Mouse (Mus musculus) ES-Bruce4 (cell line): ENCODE data around the gene Tmem265. TPM values are rescaled to one million over a fixed set of nuclear protein-coding genes. Genes with fewer than 3 reads are reported as not detected.

ENCODE experiments used
- H3K27ac ChIP-seq: 2 replicates; pipeline ENCODE4 v1.5.1; 2012; ENCODE audit warnings: low read length, inconsistent platforms; ENCODE audit not compliant: insufficient read depth
- H3K27me3 ChIP-seq: 2 replicates; pipeline ENCODE4 v1.6.1; 2012; ENCODE audit warnings: mild to moderate bottlenecking, low read length, inconsistent platforms; ENCODE audit not compliant: control insufficient read depth, poor library complexity, insufficient read depth, severe bottlenecking
- H3K36me3 ChIP-seq: 2 replicates; pipeline ENCODE4 v1.6.1; 2012; ENCODE audit warnings: inconsistent platforms, mild to moderate bottlenecking, low read length, moderate library complexity; ENCODE audit not compliant: control insufficient read depth, poor library complexity, insufficient read depth, severe bottlenecking
- H3K4me1 ChIP-seq: one replicate; pipeline ENCODE4 v1.8.1; 2011; ENCODE audit warnings: low read length; ENCODE audit not compliant: control insufficient read depth, insufficient read depth
- H3K4me3 ChIP-seq: 2 replicates; pipeline ENCODE4 v1.5.1; 2011; ENCODE audit warnings: low read depth, mild to moderate bottlenecking, low read length
- H3K9ac ChIP-seq: 2 replicates; pipeline ENCODE4 v1.6.1; 2012; ENCODE audit warnings: low read depth, mild to moderate bottlenecking, inconsistent platforms; ENCODE audit not compliant: poor library complexity, severe bottlenecking
- H3K9me3 ChIP-seq: replicated peaks from 2 replicates; pipeline ENCODE4 v1.6.1; 2012; ENCODE audit warnings: mild to moderate bottlenecking, low read length, inconsistent platforms; ENCODE audit not compliant: control insufficient read depth, poor library complexity, insufficient read depth, severe bottlenecking
- CTCF ChIP-seq: IDR thresholded peaks from one replicate; pipeline ENCODE4 v1.8.1; 2011; ENCODE audit warnings: low read depth, low read length
- EP300 ChIP-seq: IDR thresholded peaks from 2 replicates; pipeline ENCODE4 v1.6.1; 2011; ENCODE audit warnings: low read depth, low read length; ENCODE audit not compliant: insufficient read depth
- POLR2A ChIP-seq: IDR thresholded peaks from one replicate; pipeline ENCODE4 v1.8.1; 2011; ENCODE audit warnings: low read length; ENCODE audit not compliant: insufficient read depth
- polyA plus RNA-seq: library from polyadenylated mRNA; stranded (reverse); fragments of >200 nt; gene quantifications from 2 replicates; pipeline ENCODE4 v1.2.4, GENCODE M21; 2011; ENCODE audit warnings: low read depth; ENCODE audit not compliant: missing spikeins, insufficient read depth, insufficient read length

Tmem265 gene
- polyA plus RNA-seq, 1 experiment = 2.9 TPM

GRCm38 (mm10) chr7:127586149-127586548 is 25.0 kb downstream of the Tmem265 start:
- no peak overlapping the region for H3K9ac ChIP-seq
- H3K27me3 ChIP-seq = no peaks in the 10 kb centered on the region
- H3K4me1 ChIP-seq = no peaks in the 10 kb centered on the region
- no peak overlapping the region for H3K27ac ChIP-seq
- H3K36me3 ChIP-seq = peaks cover 20% of the 10 kb centered on the region
- H3K9me3 ChIP-seq = no peaks in the 10 kb centered on the region
- TF ChIP-seq CTCF (no peak), EP300 (no peak), POLR2A (no peak)
- no peak overlapping the region for H3K4me3 ChIP-seq

DNA sequence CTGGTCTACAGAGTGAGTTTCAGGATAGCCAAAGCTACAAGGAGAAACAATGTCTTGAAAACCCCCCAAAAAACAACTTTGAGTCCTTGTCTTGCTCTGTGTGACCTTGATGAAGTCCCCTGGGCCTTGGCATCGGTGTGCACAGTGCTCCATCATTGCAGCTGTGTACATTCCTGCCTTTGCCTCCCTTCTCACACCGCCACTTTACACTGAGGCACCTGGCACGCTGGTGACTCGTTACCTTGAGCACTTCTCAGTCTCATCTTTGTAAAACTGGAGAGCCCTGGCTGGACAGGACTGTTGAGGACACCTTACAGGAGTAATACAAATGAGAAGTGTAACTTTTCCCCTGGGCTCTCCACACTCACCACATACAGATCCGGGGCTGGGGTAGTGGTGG is 26.0 kb downstream of the Tmem265 start:
- Histone ChIP-seq H3K27ac (no peak overlapping the region), H3K36me3 (peaks cover 22% of the 10 kb centered on the region)

DNA sequence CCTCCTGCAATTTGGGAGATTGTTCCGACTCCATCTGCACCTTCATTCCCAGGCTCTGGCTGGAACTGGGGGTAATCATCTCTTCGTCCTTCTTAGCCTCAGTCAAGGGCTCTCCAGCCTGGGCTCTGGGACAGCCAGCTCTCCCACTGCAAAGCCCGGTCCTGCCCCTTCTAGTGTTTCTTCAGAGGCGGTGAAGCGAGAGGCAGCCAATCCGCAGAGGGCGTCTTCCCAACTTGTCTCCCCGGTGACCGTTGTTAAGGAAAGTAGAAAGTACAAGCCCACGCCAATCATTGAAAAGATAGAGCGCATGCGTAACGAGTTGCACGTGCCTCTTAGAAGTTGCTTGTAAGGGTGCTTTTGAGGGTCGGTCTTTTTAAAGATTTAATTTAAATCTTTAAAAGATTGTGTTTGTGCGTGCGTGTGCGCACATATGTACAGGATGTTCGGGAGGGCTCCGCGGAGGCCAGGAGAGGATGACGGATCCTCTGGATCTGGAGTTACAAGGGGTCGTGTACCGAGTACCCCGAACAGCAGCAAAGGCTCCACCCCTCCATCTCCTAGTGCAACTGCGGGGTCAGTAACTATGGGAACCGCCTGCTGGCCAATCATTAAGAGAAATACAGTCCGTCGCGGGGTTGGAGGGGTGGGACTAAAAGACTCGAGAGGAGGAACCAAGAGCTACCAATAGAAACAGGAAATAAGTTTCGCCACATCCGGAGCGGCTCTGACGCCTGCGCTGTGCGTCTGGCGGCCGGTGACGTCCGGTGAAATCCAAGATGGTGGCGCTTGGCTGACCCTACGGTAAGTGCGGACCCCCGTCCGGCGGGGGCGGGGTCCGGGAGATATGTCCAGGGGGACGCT is 27.1 kb downstream of the Tmem265 start, which contains the start of the genes Ccdc189 and Rnf40:
Gene Ccdc189 (minus strand): TSS at position 585 of the 861 bp plus-strand sequence.
Gene Rnf40 (plus strand): TSS at position 757 of the 861 bp plus-strand sequence.
- TF ChIP-seq CTCF (no peak), POLR2A (peak; percentile 28), EP300 (0 out of 2 replicates have a peak, but pooled peaks have one; percentile 10)
- no peaks in the 10 kb centered on the region for H3K9me3 ChIP-seq
- no peaks in the 10 kb centered on the region for H3K4me1 ChIP-seq
- H3K27me3 ChIP-seq = no peaks in the 10 kb centered on the region
- H3K36me3 ChIP-seq = peaks cover 23% of the 10 kb centered on the region
- H3K9ac ChIP-seq = peak within 1 kb of the TSS; percentile 90
- no peak within 1 kb of the TSS for H3K27ac ChIP-seq
- peak within 1 kb of the TSS; percentile 95 for H3K4me3 ChIP-seq

More for the DNA sequence above, 26.0 kb downstream of the Tmem265 start:
- Histone ChIP-seq H3K4me1 (no peaks in the 10 kb centered on the region), H3K9ac (peak overlapping the region; percentile 28; the same call in 1 of the 2 replicates), H3K27me3 (no peaks in the 10 kb centered on the region), H3K4me3 (no peak overlapping the region), H3K9me3 (no peaks in the 10 kb centered on the region)
- TF ChIP-seq POLR2A = no peak
- no peak for TF ChIP-seq CTCF
- TF ChIP-seq EP300 = no peak

- TF ChIP-seq POLR2A (no peak), EP300 (no peak), CTCF (no peak)
- Histone ChIP-seq H3K27me3 (no peaks in the 10 kb centered on the region), H3K4me3 (peak overlapping the region; percentile 95), H3K36me3 (peaks cover 24% of the 10 kb centered on the region), H3K9me3 (no peaks in the 10 kb centered on the region), H3K9ac (peak overlapping the region; percentile 90), H3K27ac (no peak overlapping the region), H3K4me1 (no peaks in the 10 kb centered on the region)
Measured at GRCm38 (mm10) chr7:127588901-127589300, 27.7 kb downstream of the Tmem265 start.

DNA sequence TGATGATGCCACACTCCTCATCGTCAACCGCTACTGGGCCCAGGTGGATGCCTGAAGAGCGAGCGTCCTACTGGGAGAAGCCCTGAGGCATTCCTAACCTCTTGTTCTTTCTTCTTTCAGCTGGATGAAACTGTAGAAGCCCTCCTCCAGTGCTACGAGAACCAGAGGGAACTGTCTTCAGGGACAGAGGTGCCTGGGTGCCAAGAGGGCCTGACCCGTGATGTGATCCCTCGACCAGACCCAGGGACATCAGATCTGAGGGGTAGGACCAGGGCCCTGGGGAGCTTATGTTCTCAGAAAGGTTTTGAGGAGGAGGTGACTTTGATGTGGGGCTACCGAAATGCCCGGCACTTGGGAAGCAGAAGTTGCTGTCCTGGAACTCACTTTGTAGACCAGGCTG is 28.4 kb downstream of the Tmem265 start:
- Histone ChIP-seq H3K4me3 (peak overlapping the region; percentile 95), H3K27ac (no peak overlapping the region), H3K9ac (peak overlapping the region; percentile 90; the same call in 1 of the 2 replicates), H3K27me3 (no peaks in the 10 kb centered on the region), H3K9me3 (no peaks in the 10 kb centered on the region), H3K36me3 (peaks cover 31% of the 10 kb centered on the region), H3K4me1 (no peaks in the 10 kb centered on the region)
- TF ChIP-seq POLR2A = no peak
- TF ChIP-seq CTCF = no peak
- TF ChIP-seq EP300 = no peak

DNA sequence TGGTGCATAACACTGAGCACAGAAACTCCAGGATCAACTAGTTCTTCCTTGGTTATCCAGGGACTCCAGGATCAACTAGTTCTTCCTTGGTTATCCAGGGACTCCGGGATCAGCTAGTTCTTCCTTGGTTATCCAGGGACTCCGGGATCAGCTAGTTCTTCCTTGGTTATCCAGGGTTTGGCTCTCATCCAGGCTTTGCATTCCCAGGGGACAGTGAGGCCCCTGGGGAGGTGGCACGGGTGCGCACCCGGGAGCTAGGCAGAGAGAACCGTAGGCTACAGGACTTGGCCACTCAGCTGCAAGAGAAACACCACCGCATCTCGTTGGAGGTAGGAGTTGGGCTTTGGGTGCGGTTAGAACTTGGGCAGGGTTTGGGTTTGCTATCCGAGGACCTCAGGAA is 29.9 kb downstream of the Tmem265 start:
- TF ChIP-seq EP300 = no peak
- TF ChIP-seq POLR2A = no peak
- TF ChIP-seq CTCF = no peak
- Histone ChIP-seq H3K9ac (no peak overlapping the region), H3K27me3 (no peaks in the 10 kb centered on the region), H3K4me1 (no peaks in the 10 kb centered on the region), H3K27ac (no peak overlapping the region), H3K36me3 (peaks cover 45% of the 10 kb centered on the region), H3K9me3 (no peaks in the 10 kb centered on the region), H3K4me3 (no peak overlapping the region)
